Mouse (Mus musculus) ES-Bruce4 (cell line): ENCODE data around the gene Sgms1. TPM values are rescaled to one million over a fixed set of nuclear protein-coding genes. Genes with fewer than 3 reads are reported as not detected.

ENCODE experiments used
- H3K27ac ChIP-seq: 2 replicates; pipeline ENCODE4 v1.5.1; 2012; ENCODE audit warnings: low read length, inconsistent platforms; ENCODE audit not compliant: insufficient read depth
- H3K27me3 ChIP-seq: 2 replicates; pipeline ENCODE4 v1.6.1; 2012; ENCODE audit warnings: mild to moderate bottlenecking, low read length, inconsistent platforms; ENCODE audit not compliant: control insufficient read depth, poor library complexity, insufficient read depth, severe bottlenecking
- H3K36me3 ChIP-seq: 2 replicates; pipeline ENCODE4 v1.6.1; 2012; ENCODE audit warnings: inconsistent platforms, mild to moderate bottlenecking, low read length, moderate library complexity; ENCODE audit not compliant: control insufficient read depth, poor library complexity, insufficient read depth, severe bottlenecking
- H3K4me1 ChIP-seq: one replicate; pipeline ENCODE4 v1.8.1; 2011; ENCODE audit warnings: low read length; ENCODE audit not compliant: control insufficient read depth, insufficient read depth
- H3K4me3 ChIP-seq: 2 replicates; pipeline ENCODE4 v1.5.1; 2011; ENCODE audit warnings: low read depth, mild to moderate bottlenecking, low read length
- H3K9ac ChIP-seq: 2 replicates; pipeline ENCODE4 v1.6.1; 2012; ENCODE audit warnings: low read depth, mild to moderate bottlenecking, inconsistent platforms; ENCODE audit not compliant: poor library complexity, severe bottlenecking
- H3K9me3 ChIP-seq: replicated peaks from 2 replicates; pipeline ENCODE4 v1.6.1; 2012; ENCODE audit warnings: mild to moderate bottlenecking, low read length, inconsistent platforms; ENCODE audit not compliant: control insufficient read depth, poor library complexity, insufficient read depth, severe bottlenecking
- CTCF ChIP-seq: IDR thresholded peaks from one replicate; pipeline ENCODE4 v1.8.1; 2011; ENCODE audit warnings: low read depth, low read length
- EP300 ChIP-seq: IDR thresholded peaks from 2 replicates; pipeline ENCODE4 v1.6.1; 2011; ENCODE audit warnings: low read depth, low read length; ENCODE audit not compliant: insufficient read depth
- POLR2A ChIP-seq: IDR thresholded peaks from one replicate; pipeline ENCODE4 v1.8.1; 2011; ENCODE audit warnings: low read length; ENCODE audit not compliant: insufficient read depth
- polyA plus RNA-seq: library from polyadenylated mRNA; stranded (reverse); fragments of >200 nt; gene quantifications from 2 replicates; pipeline ENCODE4 v1.2.4, GENCODE M21; 2011; ENCODE audit warnings: low read depth; ENCODE audit not compliant: missing spikeins, insufficient read depth, insufficient read length

Gene Sgms1
- polyA plus RNA-seq, 1 experiment: 69.7 TPM

- Histone ChIP-seq H3K9me3 (no peaks in the 10 kb centered on the region), H3K4me3 (no peak overlapping the region), H3K27ac (no peak overlapping the region), H3K36me3 (0 out of 2 replicates have a peak, but pooled peaks cover 2% of the 10 kb centered on the region), H3K4me1 (peaks cover 7% of the 10 kb centered on the region), H3K27me3 (no peaks in the 10 kb centered on the region), H3K9ac (no peak overlapping the region)
- TF ChIP-seq CTCF (no peak), EP300 (no peak), POLR2A (no peak)
Observed at GRCm38 (mm10) chr19:32191596-32191995, 197.9 kb downstream of the Sgms1 start.

GRCm38 (mm10) chr19:32189961-32190360, 199.6 kb downstream of the Sgms1 start:
- Histone ChIP-seq H3K36me3 (0 out of 2 replicates have a peak, but pooled peaks cover 2% of the 10 kb centered on the region), H3K9me3 (no peaks in the 10 kb centered on the region), H3K4me3 (no peak overlapping the region), H3K27ac (no peak overlapping the region), H3K9ac (no peak overlapping the region), H3K4me1 (peaks cover 3% of the 10 kb centered on the region), H3K27me3 (no peaks in the 10 kb centered on the region)
- TF ChIP-seq CTCF (no peak), EP300 (no peak), POLR2A (no peak)

GRCm38 (mm10) chr19:32189036-32189436, 200.5 kb downstream of the Sgms1 start:
- Histone ChIP-seq H3K9me3 (no peaks in the 10 kb centered on the region), H3K27ac (peak overlapping the region; percentile 7; the same call in 1 of the 2 replicates), H3K27me3 (no peaks in the 10 kb centered on the region), H3K36me3 (0 out of 2 replicates have a peak, but pooled peaks cover 2% of the 10 kb centered on the region), H3K9ac (no peak overlapping the region), H3K4me3 (no peak overlapping the region), H3K4me1 (peaks cover 3% of the 10 kb centered on the region)
- TF ChIP-seq CTCF (no peak), POLR2A (no peak), EP300 (no peak)

GRCm38 (mm10) chr19:32186594-32187092, 202.9 kb downstream of the Sgms1 start:
- Histone ChIP-seq H3K4me3 (no peak overlapping the region), H3K4me1 (peaks cover 1% of the 10 kb centered on the region), H3K27me3 (no peaks in the 10 kb centered on the region), H3K9ac (no peak overlapping the region), H3K36me3 (0 out of 2 replicates have a peak, but pooled peaks cover 2% of the 10 kb centered on the region), H3K27ac (no peak overlapping the region), H3K9me3 (no peaks in the 10 kb centered on the region)
- TF ChIP-seq CTCF (no peak), POLR2A (no peak), EP300 (no peak)

GRCm38 (mm10) chr19:32183005-32183404, 206.5 kb downstream of the Sgms1 start:
- H3K36me3 ChIP-seq: no peaks in the 10 kb centered on the region
- no peaks in the 10 kb centered on the region for H3K4me1 ChIP-seq
- H3K27ac ChIP-seq: no peak overlapping the region
- H3K9ac ChIP-seq: no peak overlapping the region
- TF ChIP-seq EP300 (no peak), CTCF (no peak), POLR2A (no peak)
- no peaks in the 10 kb centered on the region for H3K9me3 ChIP-seq
- H3K4me3 ChIP-seq: no peak overlapping the region
- H3K27me3 ChIP-seq: no peaks in the 10 kb centered on the region

GRCm38 (mm10) chr19:32182471-32182870, 207.0 kb downstream of the Sgms1 start:
- no peak for TF ChIP-seq POLR2A
- TF ChIP-seq EP300: no peak
- no peak for TF ChIP-seq CTCF
- Histone ChIP-seq H3K27ac (no peak overlapping the region), H3K9me3 (no peaks in the 10 kb centered on the region), H3K27me3 (no peaks in the 10 kb centered on the region), H3K4me3 (no peak overlapping the region), H3K4me1 (no peaks in the 10 kb centered on the region), H3K36me3 (no peaks in the 10 kb centered on the region), H3K9ac (no peak overlapping the region)
